Mouse (Mus musculus) urinary bladder, postnatal 0 days (tissue): ENCODE results near the gene Ugdh. TPM values are rescaled to one million over a fixed set of nuclear protein-coding genes. Genes with fewer than 3 reads are reported as not detected.

Source experiments
- polyA plus RNA-seq: library from polyadenylated mRNA; unstranded; fragments of >200 nt; fragmentation: Nextera tagmentation; extraction: Ambion mirVana; gene quantifications from 2 replicates; pipeline ENCODE4 v1.2.1, GENCODE M21; 2015

The Ugdh gene
- 102 and 121 TPM in 2 replicates for polyA plus RNA-seq

GRCm38 (mm10) chr5:65435806-65436561 is at the start of gene Ugdh:
Gene Ugdh, minus strand, starts transcription at chr5:65435949.

DNA sequence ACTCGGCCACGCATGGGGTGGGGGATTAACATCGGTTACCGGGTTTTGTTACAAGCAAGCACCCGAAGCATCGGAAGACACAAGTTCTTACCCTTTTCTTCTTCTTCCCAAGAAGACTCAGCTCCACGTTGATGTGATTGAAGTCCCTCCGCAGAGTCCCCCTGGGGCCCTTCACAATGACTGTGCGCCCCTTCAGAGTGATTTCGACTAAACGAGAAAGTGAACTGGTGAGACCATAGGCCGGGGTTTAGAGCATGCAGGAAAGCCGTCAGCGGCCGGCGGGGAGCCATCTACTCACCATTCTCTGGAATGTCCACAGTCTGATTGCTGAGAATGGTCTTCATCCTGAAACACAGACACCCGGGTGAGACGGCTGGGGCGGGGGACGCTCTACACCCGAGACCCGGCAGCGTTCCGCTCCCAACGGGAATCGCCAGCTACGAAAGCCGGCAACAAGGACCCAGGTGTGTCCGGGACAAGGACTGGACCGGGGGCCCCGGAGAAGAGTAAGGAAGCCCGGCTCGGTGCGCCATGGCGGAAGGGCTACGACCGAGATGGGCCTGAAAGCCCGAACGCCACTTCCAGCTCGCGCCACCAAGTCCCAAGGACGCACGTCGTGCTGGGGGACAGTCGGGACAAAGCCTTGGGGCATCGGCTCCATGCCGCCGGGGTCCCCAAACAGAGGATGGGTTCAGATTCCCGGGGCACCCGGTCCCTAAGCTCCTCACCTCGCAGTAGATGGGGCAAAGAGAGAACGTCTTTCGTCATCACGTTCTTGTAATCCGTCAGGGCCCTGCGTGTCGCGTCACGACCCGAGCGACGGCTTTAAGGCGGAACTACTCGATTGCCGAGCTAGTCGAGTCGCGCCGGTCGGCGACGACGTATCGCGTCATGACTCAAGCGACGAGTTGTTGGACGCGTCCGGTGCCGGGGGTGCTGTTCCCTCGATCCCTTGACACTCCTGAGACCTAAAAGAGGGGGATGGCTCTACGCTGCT is 44.8 kb downstream of the Ugdh start, which contains the start of the genes Rpl9 and Lias:
TSS of gene Rpl9 (minus strand) at position 797 of the 997 bp plus-strand sequence.
TSS of gene Lias (plus strand) at position 850 of the 997 bp plus-strand sequence.

Other genes starting within 250 kb of the Ugdh start
- gene Wdr19, start 236.3 kb downstream of the Ugdh start, polyA plus RNA-seq = 3.1 and 3.6 TPM in 2 replicates
- gene Rfc1, start 100.3 kb downstream of the Ugdh start, polyA plus RNA-seq = 32.7 and 45.0 TPM in 2 replicates
- not detected in 2 replicates for gene Klb, start 87.6 kb downstream of the Ugdh start, polyA plus RNA-seq
- gene Rpl9, start 44.5 kb downstream of the Ugdh start, polyA plus RNA-seq = 793 and 894 TPM in 2 replicates
- 40.3 and 44.2 TPM in 2 replicates for gene Lias, start 44.5 kb downstream of the Ugdh start, polyA plus RNA-seq
- not detected in 2 replicates for gene Gm43552, start 56.9 kb upstream of the Ugdh start, polyA plus RNA-seq
- 286 and 310 TPM in 2 replicates for gene Smim14, start 101.2 kb upstream of the Ugdh start, polyA plus RNA-seq
- 102 and 110 TPM in 2 replicates for gene Ube2k, start 101.3 kb upstream of the Ugdh start, polyA plus RNA-seq